Mouse (Mus musculus) CD4-positive helper T cell, adult 2 months (primary cell): ENCODE measurements around the gene Smg6.
"Not testable (repeated sequence)": the region's sequence is repeated elsewhere in the genome, so short reads cannot be mapped to it uniquely, and the experiment has no call there.

Source experiments
- DNase-seq: peaks from one replicate; pipeline ENCODE4 v3.0.0-alpha.2; 2012; ENCODE audit warnings: low read depth, missing footprints, low spot score

The Smg6 gene

DNA sequence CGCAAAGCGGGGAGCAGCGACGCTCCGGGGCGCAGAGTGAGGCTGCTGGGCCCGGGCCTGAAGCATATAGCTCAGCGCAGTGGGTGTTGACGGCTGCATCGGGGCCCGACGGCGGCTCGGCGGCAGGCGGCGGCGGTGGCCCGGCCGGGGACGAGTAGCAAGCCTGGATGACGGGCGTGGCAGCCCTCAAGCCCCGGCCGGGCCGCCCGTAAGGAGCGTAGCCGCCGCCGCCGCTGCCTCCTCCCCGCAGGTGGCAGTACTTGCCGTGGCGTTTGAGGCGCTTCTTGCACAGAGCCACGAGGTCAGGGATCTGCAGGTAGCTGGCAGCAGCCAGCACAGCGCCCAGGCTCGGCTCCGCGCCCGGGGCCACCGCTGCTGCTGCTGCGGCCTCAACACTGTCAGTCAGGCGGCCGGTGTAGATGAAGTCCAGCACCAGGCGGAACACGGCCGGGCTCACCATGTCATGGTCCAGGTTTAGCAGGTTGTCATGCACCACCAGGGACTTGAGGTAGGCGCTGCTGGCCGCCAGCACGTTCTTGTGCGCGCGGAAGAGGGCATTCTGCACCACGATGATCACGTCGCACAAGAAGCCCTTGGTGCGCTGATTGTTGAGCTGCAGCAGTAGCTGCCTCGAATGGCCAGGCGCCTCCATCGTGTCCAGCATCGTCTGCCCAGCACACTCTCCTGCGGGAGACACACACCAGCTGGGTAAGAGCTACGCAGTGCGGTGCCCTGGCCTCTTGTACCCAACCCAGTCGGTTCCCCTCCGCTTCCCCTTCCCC lies 241.4 kb downstream of the Smg6 start:
- peak; percentile 66 for DNase-seq

DNA sequence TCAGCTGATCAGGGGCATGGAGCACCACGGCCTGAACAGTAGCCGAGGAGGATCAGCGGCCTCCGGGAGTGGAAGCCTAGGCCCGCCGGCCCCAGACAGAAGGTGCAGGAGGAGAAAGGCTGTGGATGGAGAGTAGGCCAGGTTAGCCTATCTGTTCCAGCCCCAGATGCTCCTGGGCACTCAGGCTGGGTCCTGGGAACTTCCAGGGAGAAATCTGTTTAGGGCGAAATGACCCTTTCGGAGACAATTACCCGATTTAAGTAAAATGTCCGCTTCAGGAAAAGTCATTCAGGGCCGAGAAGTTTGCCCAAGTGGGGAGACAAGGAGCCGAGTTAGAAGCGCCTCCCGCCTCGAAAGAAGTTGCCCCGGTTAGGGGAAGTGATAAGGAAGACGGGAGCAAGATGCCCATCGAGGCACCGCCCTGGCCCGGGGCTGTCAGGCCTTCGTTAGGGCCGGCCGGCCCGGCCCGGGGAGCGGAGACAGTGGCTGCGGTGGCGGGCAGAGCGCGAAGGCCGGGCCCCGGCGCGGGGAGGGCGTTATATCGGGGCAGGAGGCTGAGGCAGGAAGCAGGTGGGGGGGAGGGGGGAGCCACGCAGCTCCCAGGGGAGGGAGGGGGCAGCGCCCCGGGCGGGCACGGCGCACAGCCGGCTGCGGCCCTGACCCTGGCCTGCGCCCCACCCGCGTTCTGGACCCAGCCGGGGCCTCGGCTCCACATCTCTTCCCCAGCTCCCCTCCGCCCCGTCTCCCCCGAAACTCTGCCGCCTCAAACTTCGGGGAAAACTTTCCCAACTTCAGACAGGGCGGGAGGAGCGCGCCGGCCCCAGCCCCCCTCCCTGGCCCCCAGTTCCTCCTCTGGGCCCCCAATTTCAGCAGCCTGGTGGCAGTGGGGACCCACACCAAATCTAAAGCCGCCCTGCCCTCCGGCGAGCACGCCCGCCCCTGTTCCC lies 242.3 kb downstream of the Smg6 start:
- DNase-seq, result peak; percentile 64

DNA sequence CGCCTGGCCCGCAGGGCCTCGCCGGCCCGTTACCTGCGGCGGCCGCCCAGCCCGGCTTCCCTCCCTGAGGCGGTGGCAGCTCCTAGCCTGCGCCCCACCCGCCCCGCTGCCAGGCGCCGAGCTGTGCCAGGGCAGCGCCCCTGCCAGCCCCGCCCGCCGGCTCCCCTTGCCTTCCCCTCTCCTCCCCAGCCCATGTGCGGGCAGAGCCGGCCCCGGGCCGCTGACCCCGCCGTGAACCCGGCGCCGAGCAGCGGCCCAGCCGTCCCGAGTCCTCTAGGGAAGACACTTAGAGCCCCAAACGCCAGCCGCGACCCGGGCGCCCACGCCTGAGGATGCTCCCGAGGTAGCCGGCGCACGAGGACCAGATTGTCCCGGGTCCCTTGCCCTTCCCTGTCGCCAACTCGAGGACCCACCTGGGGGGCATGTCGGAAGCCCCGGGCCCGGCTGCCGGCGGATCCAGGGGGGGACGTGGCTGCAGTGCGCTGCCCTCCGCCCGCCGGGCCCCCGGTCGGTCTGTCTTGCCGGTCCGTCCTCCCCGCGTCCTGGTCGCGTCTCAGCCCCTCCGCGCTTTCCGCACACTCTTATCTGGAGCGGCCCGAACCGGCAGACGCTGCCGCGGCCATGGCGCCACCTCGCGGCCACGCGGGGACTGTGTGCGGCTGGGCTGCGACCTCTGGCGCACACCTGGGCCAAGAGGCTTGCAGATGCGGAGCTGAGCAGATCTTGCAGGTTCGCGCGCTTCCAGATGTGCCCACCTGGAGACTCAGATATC lies 243.2 kb downstream of the Smg6 start:
- peak; percentile 89 for DNase-seq

DNA sequence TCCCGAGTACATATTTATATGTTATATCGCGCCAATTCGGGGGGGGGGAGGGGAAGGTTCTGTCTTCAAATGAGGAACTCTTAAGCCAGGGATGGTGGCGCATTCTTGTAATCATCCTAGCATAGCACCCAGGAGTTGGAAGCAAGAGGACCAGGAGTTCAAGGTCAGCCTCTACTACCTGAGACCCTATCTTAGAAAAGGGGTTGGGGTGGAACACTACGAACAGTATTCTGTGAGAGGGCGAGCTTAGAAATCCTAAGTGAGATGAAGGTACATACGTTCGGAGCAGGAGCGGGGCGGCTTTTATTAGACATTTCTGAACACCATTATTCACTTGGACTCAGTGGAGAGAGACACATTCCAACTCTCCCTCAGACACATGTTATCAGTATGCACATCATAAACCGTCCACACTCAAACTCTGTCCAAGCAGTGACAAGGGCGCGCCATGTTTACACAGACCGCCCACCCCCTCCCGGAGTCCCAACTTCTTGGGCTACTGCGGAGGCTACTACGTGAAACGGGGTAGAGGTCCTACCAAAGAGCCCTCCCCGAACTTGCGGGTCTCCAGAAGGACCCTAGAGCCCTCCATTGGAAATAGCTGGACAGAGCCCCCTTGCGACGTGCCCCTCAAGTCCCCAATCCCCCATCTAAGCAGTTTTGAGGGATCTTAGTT lies 243.9 kb downstream of the Smg6 start, which contains the start of gene Hic1:
TSS of gene Hic1 (minus strand) at position 115 of the 676 bp plus-strand sequence.
- DNase-seq, result peak; percentile 25

DNA sequence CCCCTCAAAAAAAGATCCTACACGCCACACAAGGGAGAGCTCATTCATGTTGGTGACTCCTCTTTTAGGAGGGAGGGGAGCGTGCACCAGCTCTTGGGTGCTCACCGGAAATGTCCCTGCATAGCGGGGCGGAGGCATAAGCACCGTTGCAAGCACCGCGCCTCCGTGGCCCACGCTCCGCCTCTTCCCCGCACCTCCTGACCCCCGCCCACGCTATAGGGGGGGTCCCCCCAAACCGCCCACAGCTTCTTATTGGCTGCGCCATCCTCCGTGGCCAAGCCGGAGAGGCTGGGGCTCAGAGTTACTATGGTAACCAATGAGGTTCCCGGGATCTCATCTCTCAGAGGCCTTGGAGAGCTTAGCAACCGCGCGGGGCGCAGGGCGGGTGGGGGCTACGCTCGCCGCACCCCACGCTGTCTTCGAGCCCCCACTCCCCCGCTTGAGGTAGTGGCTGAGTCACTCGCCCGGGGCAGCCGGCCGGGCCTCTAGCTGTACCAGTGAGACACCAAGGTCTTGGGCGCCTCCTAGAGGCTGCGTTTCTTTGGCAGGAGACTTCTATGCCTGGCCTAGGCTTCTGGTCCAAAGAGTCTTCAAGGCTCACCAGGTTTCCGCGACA lies 244.6 kb downstream of the Smg6 start:
- peak; percentile 91 for DNase-seq

DNA sequence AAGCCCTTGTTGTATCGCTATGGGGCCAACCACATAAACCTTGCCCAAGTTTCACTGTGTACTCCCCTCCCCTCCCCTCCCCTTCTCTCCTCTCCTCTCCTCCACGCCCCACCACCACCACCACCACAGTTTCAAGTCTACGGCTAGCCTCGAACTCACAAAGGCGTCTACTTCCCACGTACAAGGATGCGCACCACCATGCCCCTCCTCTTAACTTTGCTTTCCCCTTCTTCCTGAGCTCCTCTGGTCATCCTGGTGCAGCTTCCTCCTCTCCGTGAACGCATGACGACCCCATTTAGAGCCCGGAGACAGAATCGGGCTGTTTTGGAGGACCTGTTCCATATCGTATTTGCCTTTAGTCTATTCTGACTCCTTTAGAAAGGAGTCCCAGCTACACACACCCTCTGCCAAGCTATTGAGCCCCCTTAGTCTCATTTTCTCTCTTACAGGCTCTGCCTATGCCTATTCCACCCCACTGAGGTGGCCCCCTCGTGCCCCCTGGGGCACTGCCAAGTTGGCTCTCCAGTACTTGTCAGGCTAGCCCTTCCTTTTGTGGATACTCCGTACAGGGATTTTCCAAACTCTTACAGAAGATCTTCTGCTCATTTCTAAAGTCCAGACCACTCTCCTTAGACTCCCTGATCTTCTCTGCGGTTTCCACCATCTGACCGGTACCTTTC lies 245.7 kb downstream of the Smg6 start:
- DNase-seq, result peak; percentile 51

DNA sequence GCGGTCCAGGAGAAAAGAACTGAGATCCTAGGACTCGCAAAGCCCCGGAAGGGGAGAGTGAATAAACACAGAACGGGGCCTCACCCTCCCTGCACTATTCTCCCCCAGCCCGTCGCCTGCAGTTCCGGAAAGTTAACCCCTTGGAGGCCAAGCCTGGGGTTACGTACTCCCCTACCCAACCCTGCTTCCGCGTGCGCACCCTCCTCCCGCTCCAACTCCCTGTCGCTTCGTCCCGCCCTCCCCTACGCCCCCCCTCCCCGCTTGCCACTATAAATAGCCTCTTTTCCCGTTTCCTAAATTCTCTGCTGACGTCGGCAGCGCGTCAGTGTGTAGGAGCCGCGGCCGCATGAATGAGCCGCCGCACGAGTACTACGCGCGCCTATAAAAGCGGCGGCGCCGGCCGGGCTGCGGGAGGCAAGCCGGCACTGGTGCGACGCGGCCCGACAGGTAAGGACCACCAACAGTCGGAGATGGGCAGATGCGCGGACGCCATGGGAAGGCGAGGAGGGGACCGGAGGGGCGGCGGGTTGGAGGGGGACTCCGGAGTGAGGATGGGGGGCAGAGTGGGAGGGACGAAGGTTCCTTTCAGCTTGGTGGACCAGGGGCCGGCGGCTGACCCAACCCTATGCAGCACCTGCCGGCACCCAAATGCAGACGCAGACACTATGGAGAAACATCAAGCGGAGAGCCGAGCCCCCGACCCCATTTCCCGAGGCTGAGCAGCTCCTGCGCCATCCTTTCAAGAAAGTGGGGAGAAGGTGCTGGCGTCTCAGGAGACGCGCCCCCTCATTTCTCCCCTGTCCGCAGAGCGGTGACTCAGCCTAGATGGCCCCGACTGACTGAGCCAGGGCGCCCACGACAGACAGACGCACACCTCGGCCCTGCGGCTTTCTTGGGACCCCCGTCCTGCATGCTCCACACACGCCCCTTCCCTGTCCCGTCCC lies 246.8 kb downstream of the Smg6 start:
- DNase-seq, result peak; percentile 75

DNA sequence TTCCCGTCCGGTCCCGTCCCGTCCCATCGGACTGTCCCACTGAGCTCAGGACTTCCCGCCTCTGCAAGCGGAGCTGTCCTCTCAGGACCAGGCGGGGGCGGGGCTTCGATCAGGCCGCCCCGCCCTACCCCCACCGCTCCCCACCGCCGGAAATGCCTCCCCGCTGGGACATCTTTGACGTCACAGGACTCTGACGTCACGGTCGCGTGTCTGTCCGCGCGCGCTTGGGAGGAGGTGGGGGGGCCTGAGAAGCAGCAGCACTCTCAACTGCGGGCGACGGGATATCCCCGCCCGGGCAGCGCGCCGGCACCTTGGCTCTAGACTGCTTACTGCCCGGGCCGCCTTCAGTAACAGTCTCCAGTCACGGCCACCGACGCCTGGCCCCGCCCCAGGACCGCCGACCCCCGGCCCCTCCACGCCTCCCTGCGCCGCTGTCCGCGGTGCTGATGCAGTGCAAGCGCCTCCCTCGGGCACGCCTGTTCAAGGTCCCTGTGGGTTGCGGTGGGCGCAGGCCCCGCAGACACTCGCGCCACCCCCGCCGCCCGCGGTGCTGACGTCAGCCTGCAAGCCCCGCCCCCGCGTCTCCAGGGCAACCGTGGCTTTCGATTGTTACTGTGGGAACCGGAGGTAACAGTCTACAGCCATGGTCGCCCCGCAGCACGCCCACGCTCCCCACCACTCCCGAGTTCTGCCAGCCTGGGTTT lies 247.6 kb downstream of the Smg6 start:
- peak; percentile 96 for DNase-seq

DNA sequence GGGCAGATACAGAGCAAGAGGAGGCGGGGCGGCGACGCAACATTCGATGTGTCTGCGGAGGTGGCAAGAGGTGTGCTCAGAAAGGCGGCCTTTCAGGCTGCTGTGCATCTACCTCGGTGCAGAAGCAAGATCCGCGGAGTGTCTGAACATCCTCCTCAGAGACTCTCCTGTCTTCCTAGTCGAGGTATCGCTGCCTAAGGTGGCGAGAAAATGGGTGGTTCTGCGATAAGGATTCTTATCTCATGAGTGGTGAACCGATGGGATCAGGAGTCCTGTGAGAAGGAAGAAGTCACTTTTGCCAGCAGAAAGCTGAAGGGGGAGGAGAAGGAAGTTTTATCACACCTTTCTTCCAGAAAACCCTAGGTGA lies 248.2 kb downstream of the Smg6 start:
- DNase-seq, result no peak

DNA sequence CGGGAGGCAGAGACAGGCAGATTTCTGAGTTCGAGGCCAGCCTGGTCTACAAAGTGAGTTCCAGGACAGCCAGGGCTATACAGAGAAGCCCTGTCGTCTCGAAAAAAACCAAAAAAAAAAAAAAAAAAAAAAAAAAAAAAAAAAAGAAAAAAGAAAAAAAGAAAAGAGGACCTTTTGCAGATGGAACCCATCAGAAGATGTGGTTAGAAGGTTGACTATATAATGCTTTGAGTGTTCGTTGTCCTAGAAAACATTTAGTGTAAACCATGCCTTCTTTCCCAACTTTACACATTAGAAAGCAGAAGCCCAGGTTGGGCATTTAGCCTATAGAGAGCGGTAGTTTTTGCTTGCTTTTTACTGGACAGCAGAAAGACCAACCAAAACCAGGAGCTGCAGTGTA lies 249.0 kb downstream of the Smg6 start:
- DNase-seq, result not testable (repeated sequence)

DNA sequence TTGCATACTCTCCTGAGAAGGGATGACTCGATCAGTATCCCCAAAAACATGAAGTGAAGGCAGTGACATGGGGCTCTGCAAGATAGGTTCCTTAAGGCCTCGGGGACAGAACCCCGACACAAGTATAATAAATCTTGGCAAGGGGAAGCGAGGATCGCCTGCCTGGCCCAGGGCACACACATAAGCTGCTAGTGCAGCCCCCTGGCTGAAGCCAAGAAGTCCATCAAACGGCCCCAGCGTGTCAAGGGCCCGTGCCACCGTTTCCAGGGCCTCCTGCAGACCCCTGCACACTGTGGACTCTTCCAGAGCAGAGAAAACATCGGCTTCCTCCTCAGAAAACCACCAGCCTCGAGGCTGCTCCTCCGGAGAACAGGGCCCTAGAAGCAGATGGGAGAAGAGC lies 252.4 kb downstream of the Smg6 start:
- DNase-seq, result no peak

DNA sequence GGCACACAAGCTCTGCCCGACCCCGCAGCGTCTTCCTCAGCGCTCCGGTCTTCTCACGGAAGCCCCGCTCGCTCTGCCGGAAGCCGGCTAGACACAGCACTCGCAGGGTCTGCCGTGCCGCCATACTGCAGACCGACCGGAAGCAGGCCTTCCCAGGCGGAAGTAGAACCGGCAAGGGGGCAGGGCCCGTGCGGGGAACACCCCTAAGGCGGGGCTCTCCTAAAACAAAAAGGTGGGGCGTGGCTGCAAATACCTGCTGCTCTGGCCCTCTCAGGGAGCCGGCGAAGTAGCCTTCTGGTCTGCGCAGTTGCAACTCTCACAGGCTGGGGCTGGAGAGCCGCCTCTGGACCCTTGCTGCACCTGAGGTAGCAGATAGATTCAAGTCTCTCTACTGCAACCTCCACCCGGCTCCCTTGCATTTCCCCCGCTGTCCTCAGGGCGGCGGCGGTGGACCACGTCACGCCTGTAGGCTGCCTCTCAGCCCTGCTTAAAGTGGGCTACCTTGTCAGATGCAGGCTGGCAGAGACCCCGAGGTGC lies 253.1 kb downstream of the Smg6 start, which contains the start of gene Ovca2:
TSS of gene Ovca2 (minus strand) at position 164 of the 537 bp plus-strand sequence.
- peak; percentile 95 for DNase-seq

DNA sequence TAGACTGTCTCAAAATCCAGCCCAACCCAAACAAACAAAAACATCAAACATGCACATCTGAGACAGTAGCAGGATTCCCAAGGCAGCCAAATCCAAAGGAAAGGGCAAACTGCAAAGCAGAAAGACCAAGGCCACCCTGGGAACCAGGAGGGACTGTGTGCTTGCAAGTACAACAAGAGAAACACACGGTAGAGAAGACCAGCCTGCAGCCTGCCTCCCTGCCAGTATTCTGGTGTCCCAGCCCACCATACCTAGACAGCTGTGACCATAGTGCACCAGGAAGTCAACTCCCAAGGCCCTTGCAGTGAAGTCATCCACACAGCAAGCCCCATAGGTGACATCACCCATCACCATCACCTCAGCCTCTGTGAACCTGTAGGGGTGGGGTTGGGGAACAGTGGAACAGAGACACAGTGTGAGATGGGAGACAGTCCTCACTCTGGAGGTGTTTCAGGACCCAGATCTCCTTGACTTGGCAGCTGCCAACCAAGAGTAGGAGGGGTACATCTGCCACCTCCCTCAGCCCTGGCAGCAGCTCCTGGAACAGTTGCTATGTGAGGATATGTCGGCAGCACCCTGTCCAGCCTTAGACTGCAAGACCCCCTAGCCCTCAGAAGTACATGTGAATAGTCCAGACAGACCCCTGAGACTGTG lies 258.4 kb downstream of the Smg6 start:
- DNase-seq, result no peak

DNA sequence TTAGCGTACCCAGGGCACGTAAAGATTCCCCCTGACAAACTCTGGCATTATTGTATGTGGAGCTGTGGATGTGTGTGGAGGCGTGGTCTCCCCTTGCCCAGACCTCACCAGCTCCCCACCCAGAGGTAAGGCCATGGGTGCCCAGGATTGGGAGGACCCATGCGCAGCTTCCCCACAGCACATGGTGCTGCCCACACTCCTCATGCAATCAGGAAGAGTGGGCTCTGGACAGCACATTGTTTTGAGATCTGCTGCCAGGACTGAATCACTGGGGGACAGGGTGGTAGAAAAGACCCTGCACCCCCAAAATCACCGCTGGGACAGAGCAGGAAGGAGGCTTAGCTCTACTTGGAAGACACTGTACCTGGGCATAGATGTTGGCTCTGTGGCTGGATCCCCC lies 258.9 kb downstream of the Smg6 start:
- no peak for DNase-seq

DNA sequence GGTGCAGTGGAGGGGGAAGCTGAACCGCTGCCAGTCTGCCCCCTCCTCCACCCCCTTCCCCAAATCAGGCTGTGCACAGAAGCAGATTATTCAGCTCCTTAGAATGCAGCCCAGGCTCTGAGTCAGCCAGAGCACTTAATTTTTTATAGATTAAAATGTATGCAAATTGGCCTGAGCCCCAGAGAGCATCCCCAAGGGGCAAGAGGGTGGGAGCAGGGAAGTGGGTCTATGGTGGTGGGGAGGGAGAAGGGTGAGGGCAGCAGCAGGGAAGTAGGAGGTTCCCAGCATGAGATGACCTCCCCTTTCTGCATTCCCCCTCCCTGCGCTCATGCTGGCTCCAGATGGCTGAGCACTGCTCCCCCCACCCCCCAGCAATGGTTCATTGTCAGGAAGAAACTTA lies 259.4 kb downstream of the Smg6 start:
- no peak for DNase-seq

DNA sequence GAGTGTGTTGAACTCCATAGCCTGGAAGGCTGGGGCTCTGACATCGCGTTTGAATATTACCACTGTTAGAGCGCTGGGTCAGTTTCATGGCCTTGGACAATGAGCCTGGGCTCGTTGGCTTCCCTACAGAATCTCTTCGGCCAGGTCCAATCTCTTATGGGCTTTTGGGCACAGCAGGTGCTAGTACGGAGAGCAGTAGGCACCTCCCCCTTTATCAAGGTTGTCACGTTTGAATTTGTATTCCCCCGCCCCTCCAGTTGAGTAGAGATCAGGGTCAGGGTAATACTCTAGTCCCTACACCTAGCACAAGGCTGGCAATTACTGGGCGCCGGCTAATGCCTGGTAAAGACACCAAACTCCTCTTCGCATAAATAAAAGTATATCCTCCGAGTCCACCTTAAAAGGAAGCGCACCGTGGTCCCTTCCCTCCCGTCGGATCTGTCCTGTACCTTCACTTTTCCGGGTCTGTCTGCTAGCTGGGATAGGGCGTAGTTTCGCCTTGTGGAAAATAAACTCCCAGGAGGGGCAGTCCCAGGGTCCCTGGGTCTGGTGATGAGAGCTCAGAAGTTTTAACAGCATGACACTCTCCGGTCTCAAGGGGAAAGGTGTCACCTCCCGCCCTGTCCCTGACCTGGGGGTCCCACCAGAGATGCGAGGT lies 264.2 kb downstream of the Smg6 start:
- DNase-seq, result no peak

DNA sequence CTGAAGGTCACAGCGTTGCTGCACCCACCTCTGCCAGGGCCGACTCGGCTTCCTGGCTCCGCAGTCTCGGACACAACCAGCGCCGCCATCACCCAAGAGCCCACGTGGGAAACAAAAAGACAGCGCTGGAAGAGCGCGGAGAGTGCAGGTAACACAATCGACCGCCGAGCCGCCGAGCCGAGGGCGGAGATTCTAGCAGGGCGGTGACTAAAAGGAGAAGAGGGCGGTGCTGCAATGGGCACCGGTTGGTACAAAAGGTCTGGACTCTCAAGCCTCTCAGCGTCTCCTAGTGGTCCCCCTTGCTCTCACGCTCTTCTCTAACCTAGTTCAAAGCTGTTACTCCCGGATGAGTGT lies 264.7 kb downstream of the Smg6 start:
- DNase-seq, result peak; percentile 89
